Mouse (Mus musculus) left cerebral cortex, postnatal 14 days (tissue): ENCODE measurements at regions not wholly inside any gene's neighbourhood (a gene's known extent, or its start where the extent isn't known, plus 50 kb on each side); places are given as distances from the start of the nearest gene placed in this dataset.

ENCODE experiments used
- DNase-seq, 2 experiments: peaks; one replicate each; pipeline ENCODE4 v3.0.0; 2021 to 2022; ENCODE audit warnings: low spot score in 2 of 2, mixed read lengths in 1 of 2
- intact Hi-C: fragments of 180-260 bp; cut with DNase I; formaldehyde crosslinking; loops from one replicate; pipeline ENCODE4 v1.15.1; 2025

DNA sequence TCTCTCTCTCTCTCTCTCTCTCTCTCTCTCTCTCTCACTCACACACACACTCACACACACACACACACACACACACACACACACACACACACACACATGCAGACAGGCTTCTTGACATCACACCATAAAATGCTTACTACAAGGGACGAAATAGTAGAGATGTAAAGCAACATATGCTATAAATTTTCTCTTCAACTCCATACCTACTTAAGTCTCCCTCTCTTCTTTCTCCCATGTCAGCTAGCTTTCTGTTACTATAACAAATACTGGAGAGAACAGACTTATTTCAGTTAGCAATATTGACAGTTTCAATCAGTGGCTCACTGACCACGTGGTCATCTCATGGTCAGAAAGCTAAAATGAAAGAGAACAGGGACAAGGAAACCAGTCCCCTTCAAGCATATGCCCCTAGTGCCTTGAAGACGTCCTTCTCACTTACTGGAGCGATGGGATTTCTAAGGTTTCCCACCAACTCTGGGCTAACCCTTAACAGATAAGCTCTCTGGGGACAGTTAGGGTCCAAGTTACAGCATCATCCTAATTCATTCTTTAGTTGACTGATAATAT is 199.7 kb upstream of the Tet2 start:
- no peak for DNase-seq
- intact Hi-C loops = no loop called here

DNA sequence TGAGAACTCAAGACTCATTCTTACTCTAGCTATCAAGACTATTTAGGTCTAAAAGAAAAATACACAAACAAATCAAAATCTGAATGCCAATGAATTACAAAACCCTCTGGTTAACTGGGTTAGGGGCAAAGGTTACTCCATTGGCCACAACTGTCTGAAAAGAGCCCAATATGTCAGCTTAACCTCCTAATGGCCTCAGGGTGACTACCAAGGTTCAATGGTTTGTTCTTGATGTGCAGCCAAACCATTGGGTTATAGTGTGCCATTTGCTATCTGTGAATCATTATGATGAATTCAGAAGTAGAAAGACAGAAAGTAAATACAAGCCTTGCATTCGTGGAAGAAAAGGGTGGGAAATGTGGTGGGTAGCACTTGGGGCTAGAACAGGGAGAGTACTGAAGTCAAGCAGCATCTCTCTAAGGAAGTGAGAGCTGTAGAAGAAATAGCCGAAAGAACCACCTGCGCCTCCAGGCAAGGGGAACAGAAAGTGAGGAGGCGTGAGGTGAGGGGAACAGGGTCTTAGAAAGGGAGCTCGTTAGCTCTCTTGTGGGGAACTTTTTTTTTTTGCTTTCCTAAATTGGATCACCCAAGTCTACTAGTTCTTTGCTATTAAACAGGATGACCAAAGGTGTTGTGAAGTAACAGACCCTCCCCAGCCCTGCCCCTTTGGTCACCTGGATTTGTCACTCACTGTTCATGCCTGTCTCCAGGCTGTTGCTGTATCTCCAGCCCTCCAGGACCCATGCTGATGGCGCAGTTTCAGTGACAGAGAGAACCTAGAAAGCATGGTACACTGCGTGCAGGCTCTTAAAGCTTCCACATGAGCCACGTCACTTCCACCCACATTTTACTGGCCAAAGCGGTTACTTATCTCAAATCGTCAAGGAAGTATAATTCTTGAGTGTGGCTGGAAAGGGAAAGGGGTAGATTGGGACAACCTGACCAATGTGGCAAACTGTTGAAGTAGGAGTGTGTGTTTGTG is 204.1 kb upstream of the Tet2 start:
- no peak for DNase-seq
- intact Hi-C loops = no loop called here

DNA sequence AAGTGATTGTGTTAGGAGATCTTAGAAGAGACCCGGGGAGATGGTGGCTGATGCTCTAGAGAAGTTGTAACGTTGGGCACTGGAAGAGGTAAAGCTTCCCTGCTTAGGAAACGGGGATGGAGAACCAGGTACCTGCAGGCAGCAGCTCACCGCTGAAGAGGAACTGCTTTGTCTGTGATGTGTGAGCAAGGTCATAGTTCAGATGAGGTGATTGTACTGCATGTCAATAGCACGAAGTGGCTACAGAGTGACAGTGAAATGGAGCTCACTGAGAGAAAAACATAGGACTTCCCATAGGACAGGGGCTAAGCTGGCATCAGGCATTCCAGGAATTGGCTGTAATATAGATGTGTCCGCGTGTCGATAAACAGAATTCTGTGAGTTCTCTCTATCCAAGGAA is 205.1 kb upstream of the Tet2 start:
- DNase-seq = no peak
- intact Hi-C loops = loop anchor here (10.0 kb wide), 2 partner anchors 205 to 435 kb away; partner anchors contain the start of genes Ppa2 and Tet2

DNA sequence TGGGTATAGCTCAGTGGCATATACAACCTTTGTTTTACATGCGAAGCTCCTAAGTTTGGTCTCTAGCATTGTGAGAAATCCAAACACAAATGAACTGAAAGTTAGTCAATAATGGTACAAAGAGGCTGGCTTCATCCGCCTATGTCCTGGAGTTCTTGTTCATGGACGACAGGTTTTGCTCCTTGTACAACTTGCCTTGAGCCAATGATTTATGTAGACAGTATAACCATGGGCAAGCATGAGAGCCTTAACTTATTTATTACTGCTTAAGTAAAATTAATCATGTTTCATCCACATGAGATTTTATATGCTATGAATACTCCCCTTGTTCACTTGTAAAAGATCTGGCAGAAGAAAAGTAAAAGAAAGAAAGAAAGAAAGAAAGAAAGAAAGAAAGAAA is 205.7 kb upstream of the Tet2 start:
- no peak for DNase-seq

DNA sequence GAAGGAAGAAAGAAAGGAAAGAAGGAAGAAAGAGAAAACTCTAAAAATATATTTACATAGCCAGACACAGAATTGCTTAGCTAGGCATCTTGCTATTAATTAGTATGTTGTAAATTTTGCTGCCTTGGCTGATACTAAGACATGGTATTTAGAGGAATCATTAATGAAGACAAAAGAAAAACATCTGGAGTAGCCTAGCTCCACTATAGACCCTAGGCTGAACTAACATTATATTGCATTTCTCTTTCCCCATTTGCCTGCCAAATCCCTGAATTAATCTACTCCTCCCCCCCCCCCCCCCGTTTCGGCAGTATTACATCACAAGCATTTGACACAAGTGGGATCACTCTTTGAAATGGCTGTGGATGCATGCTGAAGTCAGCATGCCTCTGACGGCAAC is 206.1 kb upstream of the Tet2 start:
- intact Hi-C loops = loop anchor here (10.0 kb wide), 2 partner anchors 206 to 436 kb away; partner anchors contain the start of genes Ppa2 and Tet2

More for the DNA sequence above, 205.7 kb upstream of the Tet2 start:
- intact Hi-C loops = loop anchor here (10.0 kb wide), 2 partner anchors 206 to 436 kb away; partner anchors contain the start of genes Ppa2 and Tet2

DNA sequence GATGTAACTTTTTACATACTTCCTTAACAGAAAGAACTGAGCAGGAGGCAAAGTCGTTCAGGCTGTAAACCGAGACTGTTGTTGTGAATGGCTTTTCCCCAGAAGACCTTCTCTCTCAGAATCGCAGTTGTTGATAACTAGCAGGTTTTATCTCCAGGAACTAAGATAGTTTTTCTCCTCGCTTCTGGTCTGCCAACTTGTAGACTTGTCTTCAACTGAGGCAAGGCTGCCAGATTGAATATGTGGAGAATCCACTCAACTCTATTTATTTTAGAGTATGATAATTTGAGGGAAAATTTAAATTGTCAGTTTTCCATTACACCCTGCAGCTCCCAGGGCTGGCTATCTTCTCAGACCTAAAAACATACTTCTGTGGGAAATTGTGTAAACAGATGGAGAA is 206.6 kb upstream of the Tet2 start:
- intact Hi-C loops = loop anchor here (10.0 kb wide), 2 partner anchors 207 to 437 kb away; partner anchors contain the start of genes Ppa2 and Tet2
- no peak for DNase-seq

More for the DNA sequence above, 206.1 kb upstream of the Tet2 start:
- no peak for DNase-seq

DNA sequence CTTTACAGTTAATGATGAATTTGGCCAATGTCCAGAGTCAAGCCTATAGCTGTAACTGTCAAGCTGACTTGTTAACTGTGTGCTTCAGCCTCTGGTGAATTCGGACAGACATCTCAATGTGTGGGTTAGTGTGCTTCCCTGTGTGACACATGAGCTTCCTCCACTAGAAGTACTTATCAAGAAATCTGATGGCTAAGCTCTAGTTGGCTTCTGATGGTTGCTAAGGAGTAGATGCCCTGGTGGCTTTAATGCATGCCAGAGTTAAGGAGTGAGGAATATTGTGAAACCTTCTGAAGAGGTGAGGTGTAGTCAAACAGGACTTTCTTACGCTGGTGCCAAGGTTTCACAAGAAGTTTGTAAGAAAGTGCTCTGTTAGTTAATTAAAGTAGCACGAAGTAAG is 208.1 kb upstream of the Tet2 start:
- DNase-seq = no peak
- intact Hi-C loops = loop anchor here (10.0 kb wide), 2 partner anchors 208 to 438 kb away; partner anchors contain the start of genes Ppa2 and Tet2

DNA sequence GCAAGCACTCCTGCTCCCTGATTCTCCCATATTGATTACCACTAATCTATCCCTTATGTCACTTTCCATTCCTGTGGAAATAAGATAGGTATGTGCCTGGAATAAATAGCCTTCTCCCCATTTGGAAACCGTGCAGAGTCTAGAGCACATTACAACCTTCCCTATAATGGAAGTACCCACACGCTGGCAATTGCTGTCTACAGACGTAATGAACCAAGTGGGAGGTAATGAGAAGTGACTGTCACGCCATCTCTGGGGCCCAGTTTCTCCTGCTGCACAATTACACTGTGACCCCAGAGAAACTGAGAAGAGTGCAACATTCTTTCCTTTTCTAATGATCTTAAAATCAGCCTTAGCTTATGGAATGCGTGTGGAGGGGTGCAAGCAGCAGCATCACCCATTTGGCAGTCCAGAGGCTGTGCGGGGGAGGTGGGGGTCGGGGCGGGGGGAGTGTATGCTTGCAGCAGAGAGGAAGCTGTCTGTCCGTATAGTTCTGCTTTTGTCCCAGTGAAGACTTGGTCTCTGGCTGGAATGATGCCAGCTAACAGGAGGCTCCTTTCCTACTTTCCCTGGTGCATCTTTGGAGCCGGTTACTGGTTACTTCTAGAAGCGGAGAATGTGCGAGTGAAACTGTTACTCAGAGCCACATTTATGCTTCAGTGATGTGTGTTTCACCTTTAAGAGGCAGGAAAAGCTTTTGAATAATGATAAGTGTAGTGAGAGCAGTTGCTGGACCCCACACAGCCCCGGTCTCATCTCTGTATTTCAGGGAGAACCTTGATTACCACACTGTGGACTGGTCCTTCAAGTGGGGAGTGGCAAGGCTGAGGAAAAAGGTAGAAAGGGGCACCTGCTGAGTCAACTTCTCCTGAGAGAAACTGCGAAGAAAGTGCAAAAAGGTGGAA is 209.3 kb upstream of the Tet2 start:
- intact Hi-C loops = loop anchor here (10.0 kb wide), 2 partner anchors 209 to 439 kb away; partner anchors contain the start of genes Ppa2 and Tet2
- peak in 1 of 2 experiments; percentile 15 for DNase-seq

DNA sequence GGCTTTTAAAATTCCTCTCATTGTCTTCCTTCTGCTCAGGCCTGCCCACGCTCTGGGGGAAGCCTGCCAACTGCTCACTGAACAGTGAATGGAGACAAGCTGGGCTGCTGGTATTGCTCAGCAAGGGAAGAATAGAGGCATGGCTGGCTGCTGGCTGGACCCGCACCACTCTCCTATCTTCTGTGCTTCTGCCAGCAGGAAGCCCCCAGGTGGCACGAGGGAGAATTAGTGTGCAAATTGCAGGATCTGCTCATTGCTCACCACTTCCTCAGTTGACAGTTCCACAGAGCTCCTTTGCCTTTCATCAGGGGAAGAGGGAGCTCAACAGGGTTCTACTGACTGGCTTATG is 209.9 kb upstream of the Tet2 start:
- intact Hi-C loops = loop anchor here (10.0 kb wide), 2 partner anchors 210 to 440 kb away; partner anchors contain the start of genes Ppa2 and Tet2
- peak; percentile 88 to 90 for DNase-seq

DNA sequence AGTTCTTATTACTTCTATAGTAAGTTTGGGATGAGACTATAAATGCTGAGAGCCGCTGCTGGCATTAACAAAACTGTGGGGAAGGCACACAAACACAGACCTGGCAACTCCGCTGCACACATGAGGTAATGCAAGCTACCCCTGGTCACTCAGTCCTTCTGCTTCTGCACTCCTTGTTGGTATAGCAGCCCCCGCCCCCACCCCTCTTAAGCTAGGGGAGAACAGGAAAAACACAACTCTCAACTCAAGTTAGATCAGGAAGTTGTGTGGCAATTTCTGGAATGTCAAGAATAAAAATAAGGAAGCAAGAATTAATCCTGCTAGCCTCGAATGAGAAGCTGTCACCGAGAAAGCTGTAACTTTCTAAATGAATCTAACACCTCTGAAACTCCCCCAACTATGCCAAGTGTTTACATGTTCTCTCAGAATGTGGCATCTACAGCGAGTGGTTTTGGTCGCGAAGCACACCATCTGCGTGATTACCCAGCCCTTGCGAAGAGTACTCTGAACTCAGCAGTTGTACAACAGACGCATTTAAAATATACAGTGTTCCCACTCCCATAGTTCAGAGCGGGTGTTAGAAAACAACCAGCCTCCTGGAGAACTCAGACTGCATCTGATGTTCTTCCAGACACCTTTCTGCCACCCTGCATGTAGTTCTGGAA is 212.9 kb upstream of the Tet2 start:
- intact Hi-C loops = loop anchor here (10.0 kb wide), 2 partner anchors 213 to 443 kb away; partner anchors contain the start of genes Ppa2 and Tet2
- DNase-seq = peak; percentile 42 to 74

DNA sequence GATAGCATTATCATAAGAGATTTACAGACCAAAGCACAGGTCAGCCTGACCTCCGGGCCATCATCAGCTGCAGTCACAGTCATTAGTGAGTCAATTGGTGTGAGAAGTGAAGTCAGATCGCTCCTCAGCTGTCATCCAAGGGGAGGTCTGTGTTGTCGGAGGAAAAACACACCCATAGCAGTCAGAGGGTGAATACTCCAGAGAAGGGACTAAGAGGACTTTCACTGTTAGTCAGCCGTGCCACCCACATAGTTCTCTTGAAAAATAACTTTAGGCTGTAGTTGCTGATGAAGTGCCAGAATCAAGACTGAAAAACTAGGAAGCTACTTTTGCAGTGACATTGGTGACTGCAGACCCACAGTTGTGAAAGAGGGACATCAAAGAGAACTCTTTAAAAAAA is 213.5 kb upstream of the Tet2 start:
- intact Hi-C loops = loop anchor here (10.0 kb wide), 2 partner anchors 214 to 444 kb away; partner anchors contain the start of genes Ppa2 and Tet2
- DNase-seq = peak in 1 of 2 experiments; percentile 10

DNA sequence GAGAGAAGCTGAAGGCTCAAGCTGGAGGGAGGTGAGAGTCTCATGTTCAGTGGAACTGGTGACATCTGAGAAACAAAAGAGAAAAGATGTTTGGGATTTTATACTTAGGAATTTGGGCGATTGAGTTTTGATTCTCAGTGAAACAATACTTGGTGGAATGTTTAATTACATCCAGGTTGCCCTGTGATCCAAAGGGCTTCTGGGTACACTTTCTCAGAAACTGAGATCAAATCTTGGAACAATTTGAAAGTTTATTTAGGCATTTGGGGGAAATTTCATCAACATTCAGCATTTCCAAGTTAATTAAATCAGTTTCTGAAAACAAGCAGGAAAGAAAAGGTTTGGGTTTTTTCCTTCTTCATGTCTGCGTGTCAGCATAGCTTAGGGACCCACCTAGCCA is 214.7 kb upstream of the Tet2 start:
- DNase-seq = no peak
- intact Hi-C loops = loop anchor here (10.0 kb wide), 2 partner anchors 215 to 445 kb away; partner anchors contain the start of genes Ppa2 and Tet2

DNA sequence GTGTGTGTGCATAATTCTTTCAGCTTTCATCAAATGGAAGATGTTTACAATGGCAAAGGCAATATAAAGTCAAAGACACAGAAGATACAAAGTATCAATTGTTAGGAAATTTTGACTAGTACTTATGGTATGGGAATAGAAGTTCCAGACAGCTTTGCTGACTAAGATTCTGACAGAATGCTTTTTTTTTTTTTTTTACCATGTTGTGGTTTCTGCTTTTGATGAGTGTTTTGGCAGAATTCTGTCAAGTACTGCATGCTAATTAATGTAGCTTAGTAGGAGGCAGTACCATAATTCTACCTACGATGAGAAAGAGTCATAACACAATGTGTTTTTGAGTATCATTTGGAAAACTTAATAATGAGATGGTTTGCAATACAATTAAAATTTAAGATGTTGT is 215.3 kb upstream of the Tet2 start:
- intact Hi-C loops = no loop called here
- DNase-seq = no peak

DNA sequence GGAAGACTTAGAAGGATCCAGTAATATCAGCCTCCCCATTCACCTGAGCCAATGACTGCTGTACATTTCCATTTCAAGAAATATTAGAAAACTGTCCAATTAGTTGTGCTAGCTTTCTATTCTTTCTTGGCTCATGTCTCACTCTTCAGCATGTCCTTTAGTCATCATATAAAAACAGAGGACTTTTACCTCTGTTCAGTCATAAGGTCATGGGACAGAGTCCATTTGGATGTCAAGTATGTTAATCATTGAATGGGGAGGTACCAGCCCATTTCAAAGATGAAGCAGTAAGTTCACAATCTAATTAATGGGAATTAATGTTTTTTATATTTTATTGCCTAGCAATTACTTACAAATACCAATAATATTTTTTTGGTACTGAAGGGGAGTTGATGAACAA is 218.8 kb upstream of the Tet2 start:
- intact Hi-C loops = no loop called here

DNA sequence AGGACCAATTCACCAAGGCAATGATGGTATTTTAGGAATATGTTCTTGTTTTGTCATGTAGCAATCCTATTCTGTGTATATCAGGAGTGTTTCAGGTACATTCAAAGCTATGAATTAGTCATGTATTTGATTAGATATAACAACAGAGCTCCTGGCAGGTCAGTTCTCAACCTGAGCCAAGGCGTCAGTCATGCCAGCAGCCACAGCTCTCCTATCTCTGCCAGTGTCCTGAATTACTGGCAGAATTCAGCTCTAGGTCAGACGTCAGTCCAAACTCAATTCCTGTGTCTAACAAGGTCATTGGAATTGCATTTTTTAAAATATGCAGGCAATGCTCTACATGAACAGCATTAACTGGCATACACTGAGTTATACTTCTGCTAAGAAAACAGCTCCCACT is 228.6 kb upstream of the Tet2 start:
- no peak for DNase-seq
- intact Hi-C loops = no loop called here

More for the DNA sequence above, 218.8 kb upstream of the Tet2 start:
- DNase-seq = no peak

DNA sequence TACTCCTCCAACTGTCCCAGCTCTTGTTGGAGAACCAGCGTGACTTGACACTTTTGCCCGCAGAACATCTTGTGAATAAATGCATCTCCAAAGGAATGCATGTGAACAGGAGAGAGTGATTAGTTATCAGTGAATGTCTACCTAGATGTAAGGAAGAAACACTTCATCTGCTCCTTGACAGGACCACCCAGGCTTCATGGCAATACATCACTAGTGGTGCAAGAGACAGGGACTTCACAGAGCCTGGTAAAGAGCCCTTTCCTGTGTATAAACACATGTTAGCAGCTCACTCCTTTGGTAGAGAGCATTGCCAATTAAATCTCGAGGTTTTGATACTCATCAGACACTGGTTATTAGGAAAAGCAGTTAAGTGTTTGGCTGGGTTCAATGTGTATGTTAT is 229.3 kb upstream of the Tet2 start:
- no peak for DNase-seq
- intact Hi-C loops = no loop called here

DNA sequence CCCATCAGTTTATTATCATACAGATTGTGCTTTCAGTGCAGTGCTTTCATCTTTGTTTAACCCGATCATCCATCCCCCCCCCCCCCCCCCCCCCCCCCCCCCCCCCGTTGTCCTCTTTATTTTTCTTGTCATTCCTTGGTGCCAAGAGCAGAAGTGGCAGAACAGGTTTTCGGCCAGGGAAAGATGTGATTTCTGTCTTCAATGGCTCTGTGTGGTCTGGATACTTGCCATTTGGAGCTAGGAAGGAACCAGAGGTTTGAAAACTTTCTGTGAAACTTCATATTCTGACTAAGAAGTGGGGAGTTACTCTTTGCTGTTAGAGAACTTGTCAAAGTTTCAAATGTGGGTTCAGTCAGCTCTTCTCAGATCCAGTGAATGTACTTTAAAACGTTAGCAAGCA is 231.1 kb upstream of the Tet2 start:
- DNase-seq = no peak
- intact Hi-C loops = no loop called here

DNA sequence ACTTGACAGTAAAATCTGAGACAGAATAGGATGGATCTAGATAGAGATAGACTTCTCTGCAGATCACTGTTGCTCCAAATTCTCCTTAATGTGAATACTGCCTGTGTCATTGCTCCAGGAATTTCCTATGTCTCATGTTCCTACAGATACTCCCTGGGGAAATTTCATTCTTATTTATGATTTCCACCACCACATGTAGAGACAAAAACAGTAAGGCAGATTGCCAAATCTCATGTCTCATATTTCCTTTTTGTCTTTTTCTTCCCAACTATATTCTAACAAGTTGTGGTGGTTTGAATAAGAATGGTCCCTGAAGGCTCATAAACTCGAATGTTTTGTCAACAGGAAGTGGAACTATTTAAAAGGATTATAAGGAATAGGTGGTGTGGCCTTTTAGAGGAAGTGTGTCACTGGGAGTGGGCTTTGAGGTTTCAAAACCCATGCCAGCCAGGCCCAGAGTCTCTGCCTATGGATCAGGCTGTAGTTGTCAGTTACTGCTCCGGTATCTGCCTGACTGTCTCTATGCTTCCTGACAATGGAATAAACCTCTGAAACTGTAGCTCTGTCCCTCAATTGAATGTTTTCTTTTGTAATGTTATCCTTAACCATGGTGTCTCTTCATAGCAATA is 234.3 kb upstream of the Tet2 start:
- DNase-seq = no peak
- intact Hi-C loops = no loop called here
